Mouse (Mus musculus) naive thymus-derived CD4-positive, alpha-beta T cell, adult 5 months (primary cell): ENCODE measurements around the gene Ace3. TPM values are rescaled to one million over a fixed set of nuclear protein-coding genes. Genes with fewer than 3 reads are reported as not detected.

ENCODE experiments used
- polyA plus RNA-seq: library from polyadenylated mRNA; unstranded; fragments of 100-300 nt; shearing (Covaris generic); gene quantifications from one replicate; pipeline ENCODE4 v1.2.1, GENCODE M21; 2017

Ace3 gene
- polyA plus RNA-seq: not detected

GRCm38 (mm10) chr11:105994375-105994774 is at the start of gene Ace3:
Gene Ace3, plus strand, starts transcription at chr11:105994675.

GRCm38 (mm10) chr11:105952911-105953386 is 41.5 kb upstream of the Ace3 start, which contains the start of gene Cyb561:
Gene Cyb561, minus strand, starts transcription at chr11:105953336.

GRCm38 (mm10) chr11:105967741-105968574 is 26.5 kb upstream of the Ace3 start, which contains the start of gene Ace:
Gene Ace, plus strand, starts transcription at chr11:105967945.

DNA sequence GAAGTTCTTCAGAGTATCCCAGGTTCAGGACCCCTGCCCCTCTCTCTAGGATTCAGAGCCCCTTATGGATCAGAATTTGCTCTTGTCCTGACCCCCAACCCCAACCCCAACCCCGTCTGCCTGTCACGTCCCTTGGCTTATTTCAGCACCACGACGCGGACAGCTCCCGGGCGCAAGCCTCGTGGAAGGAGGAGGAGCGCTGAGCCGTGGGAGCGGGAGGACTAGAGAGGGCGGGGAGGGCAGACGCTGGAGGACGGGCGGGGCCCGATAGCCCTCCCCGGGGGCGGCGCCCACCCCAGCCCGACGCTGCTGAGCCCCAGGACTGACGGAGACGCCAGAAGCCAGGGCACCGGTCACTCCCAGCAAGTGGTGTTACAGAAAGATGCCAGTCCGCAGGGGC is 13.3 kb downstream of the Ace3 start, which contains the start of gene Kcnh6:
Kcnh6 (plus strand) TSS at position 304 of the 400 bp plus-strand sequence.

DNA sequence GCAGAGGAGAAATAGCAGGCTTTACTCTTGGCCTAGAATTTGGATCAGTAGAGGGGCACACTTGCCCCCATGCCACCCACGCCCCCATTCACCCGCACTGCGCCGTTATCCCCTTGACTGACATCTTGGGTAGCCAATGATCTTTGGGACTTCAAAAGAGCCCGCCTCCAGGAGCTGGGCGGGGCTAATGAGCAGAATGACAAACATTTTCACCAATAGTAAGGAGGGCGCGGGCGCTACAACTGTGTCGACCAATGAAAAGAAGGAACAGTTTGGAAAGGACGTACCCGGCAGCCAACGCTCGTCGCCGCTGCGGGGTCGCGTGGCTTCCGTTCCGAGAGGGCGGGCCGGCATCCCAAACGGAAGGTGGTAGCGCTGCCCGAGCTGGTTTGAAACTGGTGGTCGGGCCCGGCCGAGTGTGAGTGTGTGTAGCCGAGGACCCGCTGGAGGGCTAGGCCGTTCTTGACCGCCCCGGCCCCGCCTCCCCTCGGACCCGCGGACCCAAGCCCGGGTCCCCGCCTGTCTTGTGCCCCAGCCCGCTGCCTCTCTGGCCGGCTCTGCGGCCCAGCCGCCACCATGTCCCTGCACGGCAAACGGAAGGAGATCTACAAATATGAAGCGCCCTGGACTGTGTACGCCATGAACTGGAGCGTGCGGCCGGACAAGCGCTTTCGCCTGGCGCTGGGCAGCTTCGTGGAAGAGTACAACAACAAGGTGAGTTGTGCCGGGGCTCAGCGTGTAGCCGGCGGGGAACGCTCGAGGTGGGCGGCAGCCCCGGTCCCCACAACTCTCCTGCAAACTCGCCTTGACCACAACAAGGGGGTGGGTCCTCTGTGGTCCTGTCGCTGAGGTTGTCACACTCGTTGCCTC is 42.3 kb downstream of the Ace3 start, which contains the start of gene Dcaf7:
Dcaf7 (plus strand) TSS at position 325 of the 870 bp plus-strand sequence.

Other genes starting within 250 kb of the Ace3 start
- 0.37 TPM for gene Cyb561, start 41.3 kb upstream of the Ace3 start, polyA plus RNA-seq
- not detected for gene Ace, start 26.7 kb upstream of the Ace3 start, polyA plus RNA-seq
- 0.14 TPM for gene Kcnh6, start 13.4 kb downstream of the Ace3 start, polyA plus RNA-seq
- gene Dcaf7, start 42.2 kb downstream of the Ace3 start, polyA plus RNA-seq: 101 TPM
- 7.3 TPM for gene Taco1, start 71.4 kb downstream of the Ace3 start, polyA plus RNA-seq
- 201 TPM for gene Map3k3, start 89.9 kb downstream of the Ace3 start, polyA plus RNA-seq
- 1.7 TPM for gene Gm10840, start 166.2 kb downstream of the Ace3 start, polyA plus RNA-seq
- gene Limd2, start 166.2 kb downstream of the Ace3 start, polyA plus RNA-seq: 1,361 TPM
- gene Strada, start 207.5 kb downstream of the Ace3 start, polyA plus RNA-seq: 26.2 TPM
- gene Ccdc47, start 221.7 kb downstream of the Ace3 start, polyA plus RNA-seq: 71.3 TPM
- 124 TPM for gene Ddx42, start 222.3 kb downstream of the Ace3 start, polyA plus RNA-seq